Mouse (Mus musculus) urinary bladder, postnatal 36 days (tissue): ENCODE data around the gene Nf1.
"Not testable (repeated sequence)": the region's sequence is repeated elsewhere in the genome, so short reads cannot be mapped to it uniquely, and the experiment has no call there.

Experiments used
- DNase-seq, 2 experiments: peaks; one replicate each; pipeline ENCODE4 v3.0.0; 2022; ENCODE audit warnings: low spot score in 2 of 2, mixed read lengths in 1 of 2

The Nf1 gene

DNA sequence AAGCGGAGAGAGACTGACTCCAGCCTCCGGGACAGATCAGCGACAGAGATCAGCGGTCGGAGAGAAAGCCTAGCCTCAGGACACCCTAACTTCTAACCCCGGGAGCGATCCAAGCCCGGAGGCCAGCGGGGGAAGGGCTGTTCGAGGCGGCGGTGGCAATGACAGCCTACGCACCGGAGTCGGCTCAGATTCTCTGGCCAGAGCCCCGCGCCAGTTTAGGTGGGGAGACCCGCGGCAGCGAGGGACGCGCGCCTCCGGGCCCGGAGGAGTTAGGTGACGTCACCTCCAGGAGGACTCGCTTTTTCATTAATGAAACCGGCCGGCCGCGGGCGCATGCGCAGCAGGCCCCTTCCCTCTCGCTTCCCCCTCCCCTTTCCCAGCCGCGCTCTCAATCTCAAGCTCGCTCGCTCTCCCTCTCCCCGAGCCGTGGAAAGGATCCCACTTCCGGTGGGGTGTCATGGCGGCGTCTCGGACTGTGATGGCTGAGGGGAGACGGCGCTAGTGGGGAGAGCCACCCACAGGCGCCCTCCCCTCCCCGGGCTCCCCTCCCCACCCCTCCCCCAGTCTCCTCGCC, at the start of gene Nf1:
Nf1 (plus strand) TSS at position 460 of the 574 bp plus-strand sequence.
- peak; percentile 88 to 95 for DNase-seq

DNA sequence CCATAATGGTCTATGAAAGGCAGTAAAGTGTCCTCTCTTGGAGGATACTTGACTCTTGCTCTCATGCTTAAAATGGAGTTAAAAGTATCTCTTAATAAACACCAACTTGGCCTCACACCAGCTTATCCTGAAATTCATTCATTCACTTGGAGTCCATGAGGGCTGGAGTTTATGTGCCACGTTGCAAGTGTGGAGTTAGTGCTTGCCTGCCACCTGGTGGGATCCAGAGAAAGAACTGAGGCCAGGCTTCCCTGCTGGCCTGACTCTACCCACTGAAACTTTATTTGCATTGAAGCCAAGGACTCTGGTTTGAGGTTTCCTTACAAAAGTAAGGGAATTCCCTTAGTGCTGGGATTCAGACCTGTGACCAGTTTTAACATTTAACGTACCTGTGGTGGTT, 49.0 kb upstream of the Nf1 start:
- no peak for DNase-seq

DNA sequence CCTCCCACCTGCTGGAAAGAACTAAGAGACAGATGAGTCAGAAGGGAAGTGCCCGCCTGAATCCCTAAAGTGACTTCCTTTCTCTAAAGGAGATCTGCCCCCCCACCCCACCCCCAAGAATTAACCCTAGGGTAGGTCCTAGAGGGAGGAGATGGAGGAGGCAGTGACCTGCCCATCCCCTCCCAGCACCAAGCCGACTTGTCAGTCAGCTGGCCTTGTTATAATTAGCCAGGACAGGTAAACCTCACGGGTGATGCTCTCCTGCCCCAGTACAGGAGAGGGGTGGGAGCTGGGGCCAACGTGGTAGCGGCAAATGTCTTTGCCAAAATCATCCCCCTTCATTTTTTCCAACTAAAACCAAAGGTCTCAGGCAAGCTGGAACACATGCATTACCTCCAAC, 47.8 kb upstream of the Nf1 start:
- no peak for DNase-seq

DNA sequence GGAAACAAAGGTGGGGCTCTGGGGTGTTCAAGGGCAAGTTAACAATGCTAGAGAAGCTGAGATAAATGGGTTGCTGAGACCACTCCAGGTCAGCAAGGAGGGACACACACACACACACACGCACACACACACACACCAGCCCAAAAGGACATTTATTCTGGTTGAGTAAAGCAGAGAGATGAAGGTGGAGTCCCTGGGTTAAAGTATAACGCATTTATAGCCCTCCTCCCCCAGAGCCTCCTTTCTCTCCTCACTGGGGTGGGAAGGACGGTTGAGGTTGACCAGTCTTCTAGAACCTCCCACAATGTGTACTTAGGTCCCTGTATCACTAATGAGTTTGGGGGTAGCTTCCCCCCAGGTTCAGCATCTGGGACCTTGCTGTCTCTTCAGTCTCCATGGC, 47.4 kb upstream of the Nf1 start:
- no peak for DNase-seq

DNA sequence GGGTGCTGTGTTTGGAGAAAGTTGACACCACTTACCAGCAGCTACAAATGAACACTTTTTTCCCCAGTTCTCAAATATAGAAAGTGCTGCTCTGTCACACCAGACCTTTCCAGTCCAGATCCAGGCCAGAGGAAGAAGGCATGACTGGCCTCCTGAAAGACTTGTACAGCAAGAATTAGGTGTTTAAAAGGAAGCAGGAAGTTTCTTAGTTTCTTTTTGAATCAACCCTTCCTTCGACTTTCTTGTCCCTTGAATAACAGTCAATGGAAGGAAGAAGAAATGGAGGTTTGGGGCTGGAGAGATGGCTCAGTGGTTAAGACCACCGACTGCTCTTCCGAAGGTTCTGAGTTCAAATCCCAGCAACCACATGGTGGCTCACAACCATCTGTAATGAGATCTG, 46.5 kb upstream of the Nf1 start:
- no peak for DNase-seq

DNA sequence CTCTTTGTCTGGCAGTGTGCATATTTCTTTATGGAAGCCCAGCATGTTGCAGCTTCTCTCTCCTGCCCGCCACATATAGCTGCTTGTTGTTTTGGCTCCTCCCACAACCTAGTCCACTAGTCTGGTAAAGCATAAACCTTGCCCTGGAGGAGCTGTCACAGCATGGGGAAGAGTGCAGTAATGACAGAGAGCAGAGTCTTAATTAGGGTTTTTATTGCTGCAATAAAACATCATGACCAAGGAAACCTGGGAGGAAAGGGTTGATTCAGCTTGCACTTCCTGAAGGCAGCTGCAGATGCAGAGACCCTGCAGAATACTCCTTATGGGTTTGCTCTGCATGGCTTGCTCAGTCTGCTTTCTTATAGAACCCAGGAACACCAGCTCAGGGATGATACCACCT, 45.5 kb upstream of the Nf1 start:
- DNase-seq, result no peak

DNA sequence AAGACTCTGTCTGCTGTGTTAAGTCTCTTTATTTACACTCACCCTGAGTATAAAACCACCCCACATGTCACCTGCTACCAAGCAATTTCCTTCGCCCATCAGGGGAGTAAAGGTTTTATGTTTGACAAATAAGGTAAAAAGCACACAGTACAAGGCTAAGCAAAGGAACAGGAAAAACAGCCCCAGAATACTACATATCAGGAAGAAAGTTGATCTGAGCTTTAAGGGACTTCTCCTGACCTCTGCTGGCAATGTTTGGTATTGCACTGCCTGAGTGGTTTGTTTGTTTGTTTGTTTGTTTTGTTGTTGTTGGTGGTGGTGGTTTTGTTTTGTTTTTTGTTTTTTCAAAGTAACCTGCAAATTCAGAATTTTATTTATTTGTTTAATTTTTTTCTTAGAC, 43.3 kb upstream of the Nf1 start:
- DNase-seq, result no peak

DNA sequence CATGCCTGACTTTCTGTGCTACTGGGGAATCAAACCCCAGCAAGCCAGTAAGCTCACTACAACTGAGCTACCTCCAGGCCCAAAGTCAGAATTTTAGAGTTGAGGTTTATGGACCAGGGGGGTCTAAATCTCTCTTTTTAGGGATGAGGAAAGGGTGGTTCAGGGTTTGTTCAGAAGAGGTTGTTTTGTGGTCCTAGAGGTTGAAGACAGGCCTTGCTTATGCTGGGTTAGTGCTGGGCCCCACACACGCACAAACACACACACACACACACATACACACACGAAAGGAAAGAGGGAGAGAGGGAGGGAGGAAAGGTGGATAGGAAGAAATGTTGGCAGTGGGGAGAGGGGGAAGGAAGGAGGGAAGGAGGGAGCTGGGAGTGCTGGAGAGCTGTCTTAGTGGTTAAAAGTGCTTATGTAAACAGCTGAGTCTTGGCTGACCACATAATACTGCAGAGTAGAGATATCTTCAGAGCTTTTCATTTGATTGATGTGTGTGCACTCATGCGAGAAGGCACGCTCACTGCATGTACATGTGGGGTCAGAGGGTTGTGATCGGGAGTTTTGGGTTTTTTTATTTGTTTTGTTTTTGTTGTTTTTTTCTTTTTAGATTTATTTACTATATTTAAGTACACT, 42.5 kb upstream of the Nf1 start, which contains the start of gene Gm9964:
Gm9964 (minus strand) TSS at position 51 of the 636 bp plus-strand sequence.
- no peak for DNase-seq

DNA sequence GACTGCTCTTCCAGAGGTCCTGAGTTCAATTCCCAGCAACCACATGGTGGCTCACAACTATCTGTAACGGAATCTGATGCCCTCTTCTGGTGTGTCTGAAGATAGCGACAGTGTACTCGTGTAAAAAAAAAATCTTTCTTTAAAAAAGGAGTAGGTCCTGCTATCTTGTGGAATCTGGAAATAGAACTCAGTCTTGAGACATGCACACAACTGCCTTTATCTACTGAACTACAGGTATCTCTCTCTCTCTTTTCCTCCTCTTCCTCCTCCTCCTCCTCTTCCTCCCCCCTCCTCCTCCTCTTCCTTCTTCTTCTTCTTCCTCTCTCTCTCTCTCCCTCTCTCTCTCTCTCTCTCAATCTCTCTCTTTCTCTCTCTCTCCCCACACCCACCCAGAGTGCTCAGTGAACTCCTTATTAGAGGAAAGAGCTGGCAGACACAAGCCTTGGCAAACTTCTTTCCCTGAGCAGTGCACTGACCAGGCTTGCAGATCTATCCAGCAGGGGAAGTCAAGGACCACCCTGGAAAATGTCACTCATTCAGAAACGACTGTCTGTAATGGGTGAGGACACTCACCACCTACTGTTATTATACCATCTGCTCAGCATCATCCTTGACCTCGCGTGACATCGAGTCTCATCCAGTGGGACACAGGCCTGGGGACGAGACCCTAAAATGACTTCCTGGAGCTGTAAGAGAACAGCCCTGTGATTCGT, 39.6 kb upstream of the Nf1 start:
- DNase-seq, result no peak

DNA sequence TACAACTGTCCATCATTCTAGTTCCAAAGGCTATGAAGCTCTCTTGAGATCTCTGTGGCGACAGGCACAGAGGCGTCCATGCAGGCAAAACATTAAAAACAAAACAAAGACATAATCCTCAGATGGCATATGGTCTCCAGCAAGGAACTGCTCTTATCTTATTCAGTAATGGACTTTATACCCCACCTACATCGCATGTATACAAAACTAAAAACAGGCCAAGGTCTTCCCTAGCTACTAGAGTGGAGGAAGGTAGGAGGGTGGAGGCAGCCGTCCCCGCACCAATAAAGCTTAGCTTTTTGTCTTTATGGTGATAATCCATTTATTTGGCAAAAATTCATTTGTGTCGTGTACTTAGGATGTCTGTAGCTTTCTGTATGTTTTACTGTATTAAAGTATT, 36.4 kb upstream of the Nf1 start:
- DNase-seq, result no peak

DNA sequence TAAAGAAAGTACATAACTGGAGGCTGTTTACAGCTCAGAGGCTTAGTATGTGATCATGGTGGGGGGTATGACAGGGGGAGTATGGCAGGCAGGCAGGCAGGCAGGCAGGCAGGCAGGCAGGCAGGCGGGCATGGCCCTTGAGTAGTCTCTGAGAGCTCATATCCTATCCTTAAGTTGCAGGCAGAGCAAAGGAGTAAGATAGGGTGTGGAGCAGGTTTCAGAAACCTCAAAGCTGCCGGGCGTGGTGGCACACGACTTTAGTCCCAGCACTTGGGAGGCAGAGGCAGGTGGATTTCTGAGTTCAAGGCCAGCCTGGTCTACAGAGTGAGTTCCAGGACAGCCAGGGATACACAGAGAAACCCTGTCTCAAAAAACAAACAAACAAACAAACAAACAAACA, 35.2 kb upstream of the Nf1 start:
- DNase-seq, result not testable (repeated sequence)

DNA sequence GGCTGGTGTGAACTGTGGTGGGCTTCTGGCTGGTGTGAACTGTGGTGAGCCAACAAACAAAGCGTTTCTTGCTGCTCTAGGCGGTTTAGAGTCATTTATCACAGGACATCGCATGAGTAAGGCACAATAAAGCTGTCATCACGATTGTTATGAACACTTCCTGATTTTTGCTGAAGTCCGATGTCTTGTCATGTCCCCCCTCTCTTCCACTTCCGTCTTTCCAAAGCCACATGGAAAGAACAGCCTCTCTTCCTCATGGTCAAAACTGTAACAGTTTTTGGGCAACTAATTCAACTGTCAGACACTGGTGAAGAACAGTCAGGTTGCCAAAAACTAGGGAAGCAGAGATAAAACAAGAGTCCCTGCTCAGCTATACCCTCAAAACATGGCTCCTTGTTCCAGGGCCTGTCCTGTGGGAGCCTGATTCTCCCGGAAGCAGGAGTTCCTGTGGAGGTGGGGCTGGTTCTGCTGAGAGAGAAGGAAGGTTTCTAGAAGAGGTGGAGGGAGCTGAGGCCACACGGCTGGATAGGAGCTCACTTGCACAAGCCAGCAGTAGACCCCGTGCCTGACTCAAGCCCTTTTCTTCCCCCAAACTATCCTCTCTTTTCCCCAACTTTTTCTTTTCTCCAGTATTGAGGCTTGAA, 33.7 kb upstream of the Nf1 start:
- DNase-seq, result no peak

DNA sequence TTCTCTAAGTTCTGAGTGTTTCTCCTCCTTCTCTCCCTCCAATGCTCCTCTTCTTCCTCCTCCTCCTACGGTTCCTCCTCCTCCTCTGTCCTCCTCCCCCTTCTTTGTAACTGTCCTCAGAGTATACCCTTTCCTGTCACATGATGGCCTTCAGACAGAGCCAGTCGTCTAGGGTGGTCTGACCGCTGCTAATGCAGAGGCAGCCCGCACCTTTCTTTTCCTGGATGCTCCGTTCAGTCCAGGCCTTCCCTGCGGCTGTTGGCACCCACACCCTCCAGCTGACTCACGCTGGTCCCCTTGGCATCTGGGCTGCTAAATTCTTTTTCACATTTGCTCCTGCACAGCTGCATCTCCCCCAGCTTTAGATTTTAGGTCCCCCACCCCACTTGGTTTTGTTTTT, 33.0 kb upstream of the Nf1 start:
- no peak for DNase-seq

DNA sequence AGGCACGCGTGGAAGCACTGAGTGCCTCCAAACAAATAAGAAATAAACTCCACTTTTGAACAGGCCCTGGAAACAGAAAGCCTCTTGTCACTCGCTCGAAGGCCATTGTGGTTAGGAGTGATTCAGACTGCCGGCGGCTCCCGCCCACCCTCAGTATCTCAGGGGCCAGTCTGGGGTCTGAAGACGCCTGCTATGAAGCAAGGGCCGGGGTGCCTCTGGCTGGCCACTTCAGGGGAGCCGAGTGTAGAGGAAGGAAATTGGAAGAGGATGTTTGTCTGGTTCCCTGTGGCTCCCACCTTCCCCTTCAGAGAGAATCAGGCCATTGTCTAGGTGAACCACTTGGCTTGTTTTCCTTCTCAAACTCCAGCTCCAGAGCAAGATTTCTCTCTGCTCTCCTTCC, 32.5 kb upstream of the Nf1 start:
- DNase-seq, result no peak

DNA sequence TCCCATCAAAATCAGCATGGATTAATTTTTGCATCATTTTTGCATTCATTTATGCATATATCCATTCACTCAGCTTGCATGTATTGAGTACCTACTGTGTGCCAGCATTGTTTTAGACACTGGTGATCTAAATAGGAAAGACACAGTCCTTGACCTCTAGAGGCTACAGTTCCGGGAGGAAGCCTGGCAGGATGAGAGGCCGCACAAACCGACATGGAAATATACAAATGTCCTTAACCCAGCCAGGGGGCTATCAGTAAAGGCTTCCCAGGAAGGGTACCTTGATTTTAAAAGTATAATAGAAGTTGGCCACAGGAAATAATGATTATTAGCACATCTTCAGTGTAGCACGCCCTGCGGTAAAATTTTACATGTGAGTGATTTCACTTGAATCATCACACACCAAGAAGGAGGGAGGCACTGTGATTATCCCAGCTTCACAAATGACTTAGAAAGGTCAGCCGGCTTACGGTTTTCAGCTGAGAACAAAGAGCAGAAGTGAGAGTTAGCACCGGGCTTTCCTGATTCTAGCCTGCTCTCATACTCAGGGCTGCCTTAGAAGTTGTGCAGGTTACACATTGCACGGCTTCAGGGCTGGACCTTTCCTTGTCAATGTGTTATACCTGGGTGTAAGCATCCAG, 31.8 kb upstream of the Nf1 start:
- DNase-seq, result no peak

DNA sequence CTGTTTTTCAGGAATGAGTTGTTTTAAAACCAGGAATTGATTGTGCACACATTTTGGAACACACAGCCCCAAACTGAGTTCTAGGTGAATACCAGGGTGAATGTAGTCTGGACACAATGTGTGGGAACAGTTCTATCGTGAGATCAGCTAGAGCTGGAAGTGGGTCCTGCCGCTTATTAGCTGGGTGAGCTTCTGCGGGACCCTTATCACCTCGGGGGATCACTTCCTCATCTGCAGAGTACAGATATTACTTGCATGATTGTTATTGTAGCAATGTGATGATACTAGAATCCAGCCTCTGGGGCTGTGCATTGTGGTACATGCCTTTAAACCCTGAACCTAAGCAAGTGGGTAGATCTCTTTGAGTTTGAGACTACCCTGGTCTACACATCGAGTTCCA, 29.0 kb upstream of the Nf1 start:
- no peak for DNase-seq

DNA sequence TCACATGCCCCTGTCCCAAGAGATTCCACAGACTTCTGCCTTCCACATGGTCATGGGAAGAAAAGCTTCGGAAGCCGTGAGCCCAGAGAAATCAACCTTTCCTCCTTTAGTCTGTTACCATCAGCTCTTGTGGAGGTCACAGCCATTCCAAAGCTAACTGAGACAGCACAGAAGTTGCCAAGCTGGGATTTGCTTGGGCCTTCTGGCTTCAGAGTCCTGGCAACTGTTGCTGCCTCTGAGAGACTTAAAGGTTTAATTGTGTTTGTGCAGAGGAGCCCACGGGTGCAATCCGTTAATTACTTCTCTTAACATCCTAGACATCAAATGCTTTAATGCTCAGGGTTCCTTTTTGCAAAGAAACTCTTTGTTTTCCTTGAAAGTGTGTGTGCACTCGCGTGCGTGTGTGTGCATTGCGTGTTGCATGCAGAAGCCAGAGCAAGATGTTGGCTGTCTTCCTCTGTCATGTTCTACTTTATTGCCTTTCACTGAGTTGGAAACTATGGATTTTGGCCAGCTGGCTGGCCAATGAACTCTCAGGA, 22.6 kb upstream of the Nf1 start:
- no peak for DNase-seq

DNA sequence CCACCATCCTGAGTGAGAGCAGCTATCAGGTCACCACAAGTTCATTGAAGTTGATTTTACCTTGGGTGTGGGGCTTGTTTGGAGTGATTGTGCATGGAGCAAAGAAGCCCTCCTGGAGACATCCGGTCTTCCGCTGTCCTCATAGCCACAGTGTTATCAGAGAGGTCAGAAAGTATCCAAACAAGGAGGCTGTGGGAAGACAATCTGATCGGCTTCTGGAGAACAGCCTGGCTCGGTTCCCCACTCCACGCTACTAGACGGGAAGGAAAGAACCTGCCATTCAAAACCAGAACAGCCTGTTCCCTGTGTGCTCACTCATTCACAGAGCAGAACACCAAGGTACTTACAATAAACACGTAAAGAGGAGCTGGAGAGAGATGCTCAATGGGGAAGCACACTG, 19.7 kb upstream of the Nf1 start:
- DNase-seq, result no peak

DNA sequence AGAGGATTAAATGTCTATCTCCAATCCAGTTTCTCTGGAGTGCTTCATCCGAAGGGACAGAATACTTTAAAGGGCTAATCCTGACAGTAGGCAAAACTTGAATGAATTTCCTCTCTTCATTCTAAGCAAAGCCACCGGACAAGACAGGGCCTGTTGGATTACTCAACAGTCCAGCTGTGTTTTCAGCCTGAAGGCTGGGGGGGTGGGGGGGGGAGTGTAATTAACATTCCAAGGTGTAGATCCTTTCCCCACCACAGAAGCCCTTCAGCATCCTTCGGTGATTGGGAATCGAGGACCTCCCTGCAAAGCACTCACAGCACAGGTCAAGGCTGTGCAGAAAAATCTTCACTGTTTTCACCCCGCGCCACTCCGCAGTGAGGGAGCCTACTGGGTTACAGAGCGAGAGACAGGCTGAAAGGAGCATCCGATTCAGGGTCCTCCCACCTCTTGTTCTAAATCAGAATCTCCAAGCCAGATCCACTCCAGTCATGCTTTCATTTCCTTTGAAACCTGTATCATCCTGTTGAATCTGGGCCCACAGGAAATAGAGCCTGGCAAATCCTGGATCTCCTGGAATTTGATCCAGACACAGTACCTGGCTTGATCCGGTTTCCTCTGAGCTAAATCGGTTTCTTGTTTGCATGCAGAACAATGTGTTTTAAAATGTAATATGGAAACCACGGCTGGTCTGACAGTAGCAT, 15.4 kb upstream of the Nf1 start:
- no peak for DNase-seq

DNA sequence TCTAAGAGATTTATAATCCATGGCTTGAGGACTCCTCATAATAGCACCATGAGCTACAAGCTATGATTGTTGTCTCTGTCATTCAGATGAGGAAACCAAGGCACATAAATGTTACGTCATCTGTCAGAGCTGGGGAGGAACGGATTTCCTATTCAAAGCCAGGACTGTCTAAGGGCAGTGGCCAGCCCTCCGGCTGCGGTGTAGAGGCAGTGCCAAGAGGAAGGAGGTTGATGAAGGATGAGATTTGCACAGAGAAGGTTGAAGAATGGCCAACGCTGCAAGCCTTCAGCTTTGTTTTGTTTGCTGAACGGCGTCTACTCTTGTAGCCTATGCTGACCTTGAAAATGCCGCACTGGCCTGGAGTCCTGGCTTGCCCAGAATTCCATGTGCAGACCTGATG, 13.8 kb upstream of the Nf1 start:
- no peak for DNase-seq

DNA sequence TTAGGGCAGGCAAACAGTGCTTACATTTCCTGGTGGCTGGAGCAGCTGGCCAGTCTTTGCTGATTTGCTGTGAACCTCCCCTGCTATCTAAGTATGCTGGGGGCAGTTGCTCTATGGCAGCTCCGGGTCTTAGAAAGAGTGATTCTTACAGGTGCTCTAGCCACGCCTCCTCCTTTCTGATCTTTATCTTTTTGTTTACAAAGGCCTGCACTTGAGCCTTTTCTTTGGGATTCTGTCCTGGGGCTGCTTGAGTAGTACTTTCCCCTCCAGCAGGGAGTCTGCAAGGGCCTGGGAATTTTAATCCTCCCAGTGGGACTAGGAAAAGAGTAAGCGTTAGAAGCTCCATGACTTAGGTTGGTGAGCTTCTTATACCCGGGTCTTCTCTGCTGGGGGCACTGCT, 12.4 kb upstream of the Nf1 start:
- no peak for DNase-seq

DNA sequence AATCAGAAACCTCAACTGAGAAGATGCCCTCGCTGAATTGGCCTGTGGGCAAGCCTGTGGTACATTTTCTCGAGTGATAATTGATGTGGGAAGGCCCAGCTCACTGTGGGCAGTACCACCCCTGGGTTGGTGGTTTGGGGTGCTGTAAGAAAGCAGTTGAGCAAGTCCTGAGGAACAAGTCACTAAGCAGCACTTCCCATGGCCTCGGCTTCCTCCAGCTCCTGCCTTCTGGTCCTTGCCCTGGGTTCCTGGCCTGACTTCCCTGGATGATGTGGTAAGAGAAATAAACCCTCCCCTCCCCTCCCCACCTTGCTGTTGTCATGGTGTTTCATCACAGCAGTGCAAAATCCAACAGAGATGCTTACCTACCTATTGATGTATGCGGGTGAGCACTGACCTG, 11.4 kb upstream of the Nf1 start:
- no peak for DNase-seq
